Mouse (Mus musculus) kidney, postnatal 4 days (tissue): Measurements from ENCODE around the gene Gm20388.

ENCODE experiments used
- DNase-seq, 2 experiments: peaks; one replicate each; pipeline ENCODE4 v3.0.0; 2021; ENCODE audit warnings: mixed read lengths in 2 of 2

Gm20388 gene

DNA sequence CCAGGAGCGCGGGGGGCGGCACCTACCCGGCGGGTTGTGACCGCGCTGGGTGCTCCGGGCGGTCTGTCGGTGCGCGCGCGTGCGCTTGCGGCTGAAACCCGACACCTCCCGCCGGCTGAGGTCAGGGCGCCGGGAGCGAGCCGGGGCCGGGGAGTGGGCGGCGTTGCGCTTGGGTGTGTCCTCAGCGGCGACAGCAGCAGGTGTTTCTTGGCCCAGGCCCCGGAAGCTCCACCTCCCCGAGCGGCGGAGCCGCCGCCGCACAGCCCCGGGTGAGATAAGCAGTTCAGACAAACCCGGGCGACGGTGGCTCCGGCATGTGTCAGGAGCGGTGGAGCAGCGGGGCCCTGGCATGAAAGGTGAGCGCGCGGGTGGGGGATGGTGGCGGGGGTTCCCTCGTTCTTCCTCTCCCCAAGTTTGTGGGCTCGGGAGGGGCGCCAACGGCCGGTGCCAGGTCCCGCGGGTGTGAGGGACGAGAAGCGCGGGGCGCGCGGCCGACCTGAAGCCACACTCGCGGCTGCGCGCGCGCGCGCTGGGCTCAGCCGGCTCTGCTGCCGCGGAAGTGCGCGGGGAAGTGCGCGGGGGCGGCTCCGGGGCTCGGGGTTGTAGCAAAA, 626.7 kb downstream of the Gm20388 start:
- peak; percentile 88 to 93 for DNase-seq

DNA sequence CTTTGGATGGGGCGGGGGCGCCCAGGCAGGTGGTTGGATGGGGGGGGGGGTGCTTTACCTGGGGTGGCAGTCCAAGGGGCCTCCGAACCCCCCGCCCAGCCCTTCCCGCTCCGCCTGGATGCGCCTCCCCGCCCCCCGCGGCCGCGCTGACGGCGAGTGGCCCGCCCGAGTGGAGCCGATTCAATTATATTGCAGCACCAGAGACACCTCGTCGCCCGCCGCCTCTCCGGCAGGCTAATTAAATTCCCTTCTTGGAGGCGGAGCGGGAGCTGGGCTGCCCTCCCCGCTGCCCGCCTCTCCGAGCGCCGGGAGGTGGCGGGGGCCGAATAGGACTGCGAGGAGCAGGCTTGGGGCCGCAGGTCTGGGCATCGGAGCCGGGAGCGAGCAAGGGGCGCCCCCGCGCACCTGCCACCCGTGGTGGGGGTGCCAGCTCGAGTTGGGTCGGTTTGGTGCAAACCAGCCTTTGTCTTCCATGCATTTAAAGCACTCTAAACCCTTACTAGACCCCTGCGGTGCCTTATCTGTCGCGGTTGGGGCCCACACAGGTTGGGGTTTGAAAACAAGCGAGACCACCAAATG, 627.3 kb downstream of the Gm20388 start:
- peak; percentile 77 to 87 for DNase-seq

DNA sequence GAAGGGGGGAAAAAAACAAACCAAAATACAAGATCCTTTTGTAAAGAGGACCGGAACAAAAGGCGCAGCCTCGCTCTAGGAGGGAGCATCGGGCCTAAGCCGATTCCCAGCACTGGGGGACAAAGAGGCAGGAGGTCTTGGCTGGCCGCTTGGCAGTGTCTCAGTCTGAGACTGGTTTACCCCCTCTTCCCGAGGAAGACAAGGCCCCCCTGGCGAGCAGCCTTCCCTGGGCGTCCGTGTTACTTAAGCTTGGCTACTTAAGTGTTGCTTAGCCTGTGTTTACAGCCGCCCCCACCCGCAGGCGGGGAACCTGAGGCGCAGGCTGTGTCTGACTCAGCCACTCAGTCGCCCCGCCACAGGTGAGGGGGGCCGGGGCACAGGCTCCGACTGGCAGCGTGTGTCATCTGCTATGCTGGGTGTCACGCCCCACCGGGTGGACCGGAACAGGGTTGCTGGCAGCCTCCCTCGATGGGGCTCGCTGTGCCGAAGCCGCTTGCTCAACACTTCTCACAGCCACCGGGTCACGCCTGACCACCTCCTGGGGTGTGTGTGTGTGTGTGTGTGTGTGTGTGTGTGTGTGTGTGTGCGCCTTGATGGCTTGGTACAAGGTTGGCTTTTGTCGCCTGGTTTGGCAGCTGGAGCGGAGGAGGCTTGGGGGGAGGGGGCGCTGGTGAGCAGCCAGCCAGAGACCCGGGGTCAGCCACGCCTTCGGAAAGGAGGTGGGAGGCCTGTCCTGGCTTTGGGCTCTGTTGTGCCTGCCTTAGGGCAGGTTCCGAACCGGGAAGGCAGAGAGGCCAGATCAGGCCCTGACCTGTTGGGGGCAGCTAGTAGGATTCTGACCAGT, 628.0 kb downstream of the Gm20388 start:
- DNase-seq, result peak; percentile 90 to 94

DNA sequence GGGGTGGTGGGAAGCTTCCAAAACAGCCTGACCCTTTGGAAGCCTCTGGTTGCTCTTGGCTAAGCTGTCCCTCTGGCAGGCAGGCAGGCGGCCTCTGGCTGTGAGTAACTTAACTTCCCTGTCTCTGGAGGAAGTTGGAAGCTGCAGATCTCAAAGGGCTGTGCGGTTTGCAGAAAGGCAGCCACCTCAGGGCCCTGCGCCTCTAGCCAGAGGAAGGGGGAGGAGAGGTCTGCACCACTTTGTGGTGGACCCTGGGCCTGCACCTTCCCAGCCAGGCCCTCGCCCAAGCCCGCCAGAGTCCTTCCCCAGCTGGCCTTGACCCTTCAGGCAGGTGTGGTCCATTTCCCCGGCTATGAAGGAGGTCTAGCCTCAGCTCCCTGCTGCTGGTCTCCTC, 628.7 kb downstream of the Gm20388 start:
- peak in 1 of 2 experiments; percentile 69 for DNase-seq

DNA sequence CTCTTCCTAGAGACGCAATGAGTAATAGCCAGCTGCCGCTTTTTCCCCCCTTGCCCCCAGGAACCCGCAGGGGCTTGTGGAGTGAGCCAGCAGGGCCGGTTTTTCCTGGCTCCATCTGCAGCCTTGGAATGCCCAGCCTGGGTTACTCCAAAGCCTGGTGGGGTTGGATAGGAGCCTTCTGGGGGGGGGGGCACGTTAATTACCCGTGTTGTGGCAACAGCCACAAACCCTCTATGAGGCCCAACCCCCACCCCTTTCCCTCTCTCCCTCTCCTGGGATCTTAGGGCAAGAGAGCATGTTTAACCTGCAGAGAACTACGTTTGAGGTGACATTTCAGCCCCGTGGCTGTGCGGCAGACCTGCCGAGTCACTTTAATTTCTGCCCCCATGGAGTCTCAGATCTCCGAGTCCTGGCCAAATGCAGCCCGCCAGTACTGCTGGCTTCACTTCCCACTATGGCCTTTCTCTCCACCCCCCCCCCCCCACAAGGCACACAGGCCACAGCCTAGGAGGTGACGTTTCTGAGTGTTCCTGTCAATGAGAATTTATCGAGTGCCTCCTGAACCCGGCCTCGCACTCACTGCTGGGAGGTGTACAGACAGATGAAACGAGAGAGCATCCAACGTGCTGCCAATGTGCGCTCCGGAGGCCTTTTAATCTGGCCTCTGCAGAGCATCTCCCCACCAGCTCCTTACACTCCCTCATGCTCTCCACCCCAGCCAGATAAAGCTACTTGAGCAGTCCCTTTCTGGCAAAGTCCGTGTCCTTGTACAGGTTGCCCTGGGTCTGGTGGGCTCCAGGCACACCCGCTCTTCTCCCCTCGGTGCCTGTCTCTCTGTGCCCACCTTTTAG, 629.4 kb downstream of the Gm20388 start:
- peak; percentile 51 to 68 for DNase-seq

DNA sequence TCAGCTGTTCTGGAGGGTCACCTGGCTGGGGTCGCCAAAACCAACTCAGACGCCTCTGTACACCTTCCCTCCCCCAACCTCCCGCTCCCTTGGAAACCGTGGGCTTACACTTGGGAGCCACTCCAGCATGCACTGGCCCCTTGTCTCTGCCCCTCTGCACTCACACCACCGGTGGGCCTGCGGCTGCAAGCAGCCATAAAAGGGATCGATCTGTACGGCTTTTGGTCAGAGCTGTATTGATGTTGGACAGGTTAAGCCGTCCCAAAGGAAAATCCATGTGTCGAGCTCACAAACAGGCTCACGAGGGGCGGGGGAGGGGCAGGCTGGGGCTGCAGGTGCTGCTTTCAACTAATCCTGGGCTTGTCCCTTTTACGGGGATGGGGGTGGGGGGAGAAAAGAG, 632.4 kb downstream of the Gm20388 start:
- DNase-seq, result no peak

DNA sequence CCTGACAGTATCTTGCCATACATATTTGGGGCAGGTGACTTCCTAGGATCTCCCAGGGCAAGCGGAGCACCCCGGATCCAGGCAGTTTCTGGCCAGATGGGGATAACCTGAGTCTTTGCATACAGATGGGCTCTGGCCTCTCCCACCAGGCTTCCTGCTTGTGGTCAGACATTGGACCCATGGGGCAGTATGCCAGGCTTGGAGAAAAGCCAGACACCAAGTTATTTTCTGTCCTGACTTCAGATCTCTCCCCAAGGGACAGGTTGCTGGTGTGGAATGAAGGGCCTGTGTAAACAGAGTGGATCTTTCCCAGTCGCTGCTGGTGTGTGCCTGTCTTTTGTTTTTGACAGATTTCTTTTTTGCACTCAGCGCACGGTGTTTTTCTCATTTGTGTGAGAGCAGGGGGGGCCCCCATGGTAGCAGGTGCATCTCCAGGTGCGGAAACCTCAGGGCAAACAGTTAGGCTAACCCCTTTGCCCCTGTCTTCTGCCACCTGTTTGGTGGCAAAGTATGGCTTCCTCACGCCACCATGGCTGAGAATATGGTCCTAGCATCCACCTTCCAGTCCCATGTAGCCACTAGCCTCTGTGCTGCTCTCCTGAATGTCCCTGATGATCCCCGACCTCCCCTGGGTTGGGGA, 632.9 kb downstream of the Gm20388 start:
- peak; percentile 73 to 82 for DNase-seq

DNA sequence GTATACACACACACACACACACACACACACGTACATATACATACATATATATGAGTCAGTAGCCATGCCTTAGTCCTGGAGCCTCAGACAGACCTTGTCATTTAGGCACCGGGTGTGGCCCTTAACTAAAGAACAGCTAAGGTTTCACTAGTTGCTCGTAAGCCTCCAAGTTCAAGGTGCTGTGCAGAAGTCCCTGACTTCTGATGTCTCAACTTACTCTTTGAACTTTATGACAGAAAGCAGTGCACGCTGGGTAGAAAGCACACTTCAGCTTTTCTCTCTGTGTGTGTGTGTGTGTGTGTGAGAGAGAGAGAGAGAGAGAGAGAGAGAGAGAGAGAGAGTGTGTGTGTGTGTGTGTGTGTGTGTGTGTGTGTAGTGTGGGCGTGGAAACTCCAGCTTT, 633.5 kb downstream of the Gm20388 start:
- DNase-seq, result no peak

DNA sequence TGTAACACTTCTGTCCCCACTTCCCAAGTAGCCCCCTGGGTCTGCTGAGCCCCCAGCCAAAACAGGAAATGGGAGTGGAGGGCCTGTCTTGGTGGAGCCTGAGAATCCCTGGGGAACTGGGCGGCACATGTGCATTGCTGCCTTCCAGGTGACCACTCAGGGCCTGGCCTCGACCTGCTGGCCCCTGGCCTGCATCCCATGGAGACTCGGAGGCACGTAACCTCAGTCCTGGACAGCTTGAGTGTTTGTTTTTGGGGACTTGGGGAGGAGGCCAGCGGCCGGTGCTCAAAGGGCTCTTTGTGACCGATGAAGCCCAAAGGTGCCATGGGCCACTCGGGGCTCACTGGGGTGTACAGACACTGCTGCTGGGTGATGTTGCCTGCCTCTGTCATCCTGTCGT, 636.9 kb downstream of the Gm20388 start:
- no peak for DNase-seq

DNA sequence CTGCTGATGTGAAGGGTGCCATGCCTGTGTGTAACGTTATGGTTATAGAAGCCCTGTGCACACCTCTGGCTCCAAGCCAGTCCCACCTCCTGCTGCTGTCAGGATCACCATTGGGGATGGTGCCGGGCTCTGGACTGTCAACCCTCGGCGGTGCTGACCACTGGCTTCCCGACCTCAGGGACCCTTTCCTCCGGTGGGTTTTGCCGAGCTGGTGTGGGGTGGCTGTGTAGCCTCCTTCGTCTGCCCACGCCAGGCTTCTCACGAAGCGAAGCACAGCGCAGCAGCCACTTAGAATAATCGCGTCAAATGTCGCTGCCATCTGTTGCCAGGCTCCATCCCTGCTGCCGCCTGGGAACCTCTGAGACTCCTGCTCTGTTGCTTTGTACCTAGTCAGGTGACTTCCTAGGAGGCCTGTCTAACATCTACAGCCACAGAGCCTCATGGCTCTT, 637.7 kb downstream of the Gm20388 start:
- DNase-seq, result no peak

DNA sequence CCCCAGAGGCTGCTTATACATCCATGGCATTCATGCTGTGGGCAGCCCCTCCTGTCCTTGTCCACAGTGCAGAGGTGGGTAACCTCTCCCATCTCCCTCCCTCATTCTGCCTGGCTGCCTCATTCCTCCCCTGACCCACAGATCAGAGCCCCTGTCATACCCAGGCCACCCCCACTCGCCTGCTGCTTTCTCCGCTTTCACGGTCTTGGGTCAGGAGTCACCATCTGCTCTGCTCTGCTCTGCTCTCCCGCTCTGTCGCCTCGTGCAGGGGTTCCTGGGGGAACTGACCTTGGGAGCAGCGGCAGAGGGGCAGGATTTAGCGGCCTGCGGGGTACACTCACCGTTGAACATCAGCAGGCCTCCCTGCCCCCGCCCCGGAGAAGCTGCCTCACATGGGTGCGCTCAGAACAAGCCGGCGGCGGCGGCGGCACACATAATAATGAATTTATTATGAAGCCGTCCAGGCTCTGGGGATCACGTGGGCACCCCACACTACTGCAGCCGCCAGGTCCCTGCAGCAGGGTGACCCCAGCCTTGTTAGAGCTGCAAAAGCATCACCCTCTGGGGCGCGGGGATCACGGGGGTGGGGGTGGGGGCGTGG, 638.8 kb downstream of the Gm20388 start:
- DNase-seq, result peak; percentile 60 to 77

DNA sequence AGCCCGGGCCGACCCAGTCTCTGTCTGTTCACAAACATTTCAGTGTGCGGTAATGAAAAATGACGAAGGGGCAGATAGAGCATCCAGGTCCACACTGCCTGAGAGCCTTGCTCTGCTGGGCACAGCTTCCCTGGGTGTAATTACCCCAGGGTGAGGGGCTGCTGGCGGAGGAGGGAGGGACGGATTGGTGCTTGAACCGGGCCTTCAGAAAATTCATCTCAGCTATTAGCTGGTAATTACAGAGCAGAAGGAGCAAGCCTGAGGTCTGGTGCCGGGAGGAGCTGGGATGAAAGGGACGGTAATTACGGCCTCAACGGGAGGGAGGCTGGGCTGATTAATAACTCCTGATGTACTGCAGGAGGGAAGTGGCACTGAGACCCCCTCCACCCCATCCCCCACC, 639.3 kb downstream of the Gm20388 start:
- peak in 1 of 2 experiments; percentile 27 for DNase-seq

DNA sequence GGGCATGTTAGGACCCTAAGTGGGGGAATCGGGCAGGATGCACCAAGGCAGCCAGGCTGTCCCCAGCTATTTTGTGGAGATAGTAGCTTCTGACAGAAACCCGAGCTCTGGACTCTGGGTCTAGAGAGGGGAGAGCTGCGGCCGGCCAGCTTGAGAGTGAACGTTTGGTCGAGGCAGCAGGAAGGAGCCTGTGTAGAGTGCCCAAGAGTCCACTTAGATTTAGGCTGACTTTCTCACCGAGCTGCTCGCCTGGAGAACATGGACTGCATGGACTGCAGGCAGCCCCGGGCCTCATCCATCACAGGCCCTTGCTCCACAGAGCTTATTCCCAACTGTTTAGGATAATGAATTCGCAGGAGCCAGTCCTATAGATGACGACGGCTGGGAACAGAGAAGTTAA, 639.8 kb downstream of the Gm20388 start:
- DNase-seq, result no peak

DNA sequence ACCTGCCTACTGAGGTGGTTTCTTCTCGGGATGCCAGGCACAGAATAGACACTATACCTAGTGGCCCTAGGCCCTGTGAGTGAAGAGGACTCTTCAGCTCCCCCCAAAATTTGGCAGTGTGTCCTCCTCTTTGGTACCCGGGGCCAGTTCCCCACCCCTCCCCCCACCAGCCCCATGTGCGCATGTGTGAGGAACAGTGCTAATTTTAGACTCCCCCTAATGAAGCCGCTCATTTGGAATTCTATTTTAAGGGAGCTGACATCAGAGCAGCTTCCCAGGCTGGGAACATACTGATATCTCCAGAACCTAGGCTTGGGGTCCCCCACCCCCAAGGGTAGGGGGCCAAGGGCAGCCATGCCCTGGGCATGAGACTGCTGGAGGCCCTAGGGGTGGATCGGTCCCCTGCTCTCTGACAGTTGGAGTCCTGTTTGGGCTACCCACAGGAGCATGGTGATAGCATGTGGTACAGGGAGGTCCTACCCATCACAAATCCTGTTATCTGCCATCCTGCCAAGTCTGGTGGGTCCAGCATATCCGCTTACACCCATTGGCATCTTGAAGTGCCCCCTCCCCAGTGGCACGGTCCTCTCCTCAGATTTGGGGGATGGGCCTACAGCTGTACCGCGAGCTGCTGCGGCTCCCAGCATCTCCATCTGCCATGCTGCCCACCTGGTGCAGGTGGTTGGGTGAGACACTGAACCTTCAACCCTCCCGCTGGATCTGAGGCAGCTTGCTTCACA, 640.5 kb downstream of the Gm20388 start:
- DNase-seq, result no peak

DNA sequence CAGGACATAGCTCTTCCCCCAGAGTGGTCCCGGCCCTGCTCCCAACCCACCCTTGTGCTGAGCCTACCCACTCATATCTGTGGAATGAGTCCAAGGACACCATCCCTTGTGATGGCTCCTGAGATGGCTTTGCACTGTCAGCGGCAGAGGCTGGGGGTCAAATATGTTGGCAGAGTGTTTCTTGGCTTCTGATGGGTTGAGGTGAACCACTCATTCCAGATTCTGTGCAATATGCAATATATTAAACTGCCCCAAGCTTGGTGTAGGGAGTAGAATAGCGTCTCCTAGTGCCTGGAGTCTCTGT, 641.0 kb downstream of the Gm20388 start:
- DNase-seq, result no peak

DNA sequence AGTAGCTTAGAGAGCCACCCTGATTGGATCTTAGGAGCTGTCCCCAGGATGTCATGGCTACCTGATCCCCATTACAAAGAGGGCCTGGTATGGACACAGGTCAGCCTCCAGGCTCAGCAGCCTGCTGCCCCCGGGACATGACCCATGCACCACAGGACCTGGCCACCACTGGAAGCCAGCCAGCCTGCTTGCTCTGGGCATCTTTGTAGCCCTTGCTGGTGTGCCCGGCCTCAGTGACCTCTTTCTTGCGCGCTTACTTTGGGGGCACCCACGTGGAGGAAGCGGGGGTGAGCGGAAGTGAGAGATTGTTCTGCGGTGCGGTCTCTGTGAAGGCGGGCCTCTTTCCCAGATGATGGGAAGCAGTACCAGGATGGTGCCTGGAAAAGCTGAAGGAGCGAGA, 641.9 kb downstream of the Gm20388 start:
- DNase-seq, result no peak

DNA sequence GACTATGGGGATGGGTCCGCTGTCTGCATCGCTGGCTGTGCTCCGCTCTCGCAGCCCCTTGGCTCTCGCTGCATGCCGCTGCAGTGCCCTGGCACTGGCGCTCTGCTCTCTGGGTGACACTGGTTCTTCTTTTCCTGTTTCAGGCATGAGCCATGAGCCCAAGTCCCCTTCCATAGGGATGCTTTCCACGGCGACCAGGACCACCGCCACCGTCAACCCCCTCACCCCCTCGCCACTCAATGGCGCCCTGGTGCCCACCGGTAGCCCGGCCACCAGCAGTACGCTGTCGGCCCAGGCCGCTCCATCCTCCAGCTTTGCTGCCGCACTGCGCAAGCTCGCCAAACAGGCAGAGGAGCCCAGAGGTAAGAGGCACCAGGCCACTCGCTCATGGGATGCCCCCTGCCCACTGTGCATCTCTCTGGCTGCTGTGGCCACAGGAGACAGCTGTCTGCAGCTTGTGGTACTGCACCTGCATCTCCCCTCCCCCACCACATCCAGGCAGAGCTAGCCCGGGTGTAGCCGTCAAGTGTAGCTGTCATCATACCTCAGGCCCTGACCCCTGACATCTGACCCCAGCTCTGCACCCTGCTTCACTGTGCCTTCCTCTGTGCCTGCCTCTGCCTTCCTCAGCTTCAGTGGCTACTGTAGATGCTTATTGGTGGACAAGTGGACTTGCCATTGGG, 642.9 kb downstream of the Gm20388 start:
- DNase-seq, result no peak

DNA sequence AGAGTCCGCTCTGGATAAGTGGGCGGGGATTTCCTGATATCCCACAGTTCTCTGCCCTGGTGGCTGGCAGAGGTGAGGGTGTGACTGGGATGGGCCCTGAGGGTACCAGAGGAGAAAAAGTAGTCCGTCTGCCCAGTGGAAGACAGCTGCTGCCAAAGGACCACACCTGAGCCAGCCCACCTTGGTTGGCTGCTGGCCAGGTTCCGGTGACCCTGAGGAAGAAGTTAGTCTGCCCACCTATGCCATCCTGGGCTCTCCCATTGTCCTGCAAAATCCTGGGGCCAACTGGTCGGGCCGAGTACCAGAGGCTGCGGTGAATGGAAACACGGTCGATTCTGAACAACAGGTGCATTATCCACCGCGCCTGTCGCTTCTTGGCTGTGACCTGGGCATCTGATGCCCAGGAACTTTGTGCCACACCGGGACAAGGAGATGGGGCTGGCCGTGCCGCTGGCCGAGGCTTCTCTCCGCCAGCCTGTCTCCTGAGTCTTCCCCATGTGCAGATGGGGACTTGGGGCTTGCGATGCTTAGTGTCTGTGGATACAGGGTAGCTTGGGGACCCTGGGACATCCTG, 643.9 kb downstream of the Gm20388 start:
- DNase-seq, result no peak

DNA sequence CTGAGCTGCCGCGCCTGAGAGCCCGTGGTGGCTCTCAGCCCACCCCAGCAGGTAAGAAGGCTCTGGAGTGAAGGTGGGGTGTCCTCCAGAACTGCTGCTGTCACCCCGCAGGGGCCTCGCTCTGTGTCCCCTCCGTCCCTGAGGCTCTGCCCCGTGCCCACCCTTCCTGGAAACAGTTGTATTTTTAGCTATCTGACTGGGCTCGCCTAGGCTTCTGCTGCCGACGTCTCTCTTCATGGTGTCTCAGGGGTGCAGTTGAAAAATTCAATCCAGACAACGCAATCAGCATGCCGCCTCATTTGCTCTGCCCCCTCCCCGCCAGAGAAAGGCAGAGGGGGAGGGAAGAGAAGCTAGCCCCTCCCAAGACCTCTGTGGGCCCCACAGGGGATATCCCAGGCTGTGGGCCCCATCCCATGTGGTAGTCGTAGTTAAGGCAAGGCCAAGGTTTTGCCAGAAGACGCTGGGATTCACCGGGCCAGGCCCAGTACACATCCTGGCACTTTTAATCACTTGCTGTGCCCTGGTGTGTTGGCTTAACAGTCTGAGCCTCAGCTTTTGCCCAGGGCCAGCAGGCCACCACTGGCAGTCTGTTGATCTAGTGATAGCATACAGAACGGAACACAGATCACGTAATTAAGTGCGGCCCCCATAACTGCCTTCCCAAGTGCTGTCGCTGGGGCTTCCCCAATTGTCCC, 645.7 kb downstream of the Gm20388 start:
- no peak for DNase-seq
